Mouse (Mus musculus) v-Abl transformed pro-B cells (cell line): ENCODE measurements around the gene Chrm5.

Source experiments
- in situ Hi-C, 2 experiments: fragments of 400-800 bp; cut with MboI; formaldehyde crosslinking; loops; one replicate each; pipeline ENCODE4 v1.15.1; 2025; ENCODE audit not compliant: unreplicated experiment in 2 of 2

Chrm5 gene

DNA sequence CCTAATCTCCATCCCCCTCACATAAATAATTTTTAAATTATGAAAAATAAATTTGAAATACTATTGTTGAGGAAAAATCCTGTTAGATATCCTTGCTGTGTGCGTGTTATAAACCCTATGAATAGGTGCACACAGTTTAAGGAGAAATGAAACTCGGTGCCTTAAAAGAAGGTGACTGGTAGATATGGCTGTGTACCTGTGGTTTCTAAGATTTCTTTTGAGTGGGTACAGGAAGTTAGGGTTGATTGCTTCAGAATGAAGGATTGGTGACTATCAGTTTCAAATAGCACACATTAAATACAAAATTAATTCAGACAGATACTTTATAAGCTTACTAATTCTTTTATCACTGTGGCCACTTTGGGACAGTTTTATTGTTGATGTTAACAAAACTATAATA lies 43.0 kb downstream of the Chrm5 start:
- in situ Hi-C loops = loop anchor here in 1 of 2 experiments (5.0 kb wide), 1 partner anchor 45 kb away; no protein-coding TSS in a partner anchor

DNA sequence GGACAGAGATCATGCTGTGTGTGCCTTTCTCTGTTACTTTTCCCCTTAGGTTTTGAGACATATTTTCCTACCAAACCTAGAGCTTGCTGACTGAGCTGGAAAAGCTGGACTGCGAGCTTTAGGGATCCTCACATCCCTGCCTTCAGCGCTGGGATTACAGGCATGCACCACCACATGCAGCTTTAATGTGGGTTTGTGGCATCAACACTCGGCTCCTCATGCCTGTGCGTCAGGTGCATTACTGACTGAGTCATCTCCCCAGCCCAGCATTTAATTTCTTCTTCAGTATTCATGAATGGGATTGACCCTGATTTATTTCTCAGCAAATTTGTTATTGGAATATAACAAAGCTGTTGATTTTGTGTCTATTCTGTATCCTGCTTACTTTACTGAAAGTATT lies 44.3 kb downstream of the Chrm5 start:
- in situ Hi-C loops = loop anchor here in 1 of 2 experiments (5.0 kb wide), 1 partner anchor 44 kb away; no protein-coding TSS in a partner anchor

DNA sequence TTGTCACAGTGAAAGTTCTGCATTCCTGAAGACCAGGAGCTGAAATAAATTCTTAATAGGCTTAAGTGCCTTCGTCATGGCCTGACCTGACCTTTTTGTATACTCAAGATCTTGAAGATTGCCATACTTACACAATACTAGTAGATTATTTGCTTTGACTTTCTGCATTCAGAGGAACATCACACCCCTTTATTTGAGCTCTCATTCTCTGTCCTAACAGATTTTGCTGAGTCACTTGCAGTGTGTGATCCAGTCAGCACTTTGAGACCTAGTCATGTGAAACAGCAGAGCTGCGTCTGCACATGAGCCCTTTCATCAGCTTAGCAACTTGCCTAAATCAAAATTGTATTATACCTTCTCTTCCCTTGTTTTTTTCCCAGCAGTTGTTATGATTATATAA lies 47.2 kb downstream of the Chrm5 start:
- in situ Hi-C loops = no loop called here

DNA sequence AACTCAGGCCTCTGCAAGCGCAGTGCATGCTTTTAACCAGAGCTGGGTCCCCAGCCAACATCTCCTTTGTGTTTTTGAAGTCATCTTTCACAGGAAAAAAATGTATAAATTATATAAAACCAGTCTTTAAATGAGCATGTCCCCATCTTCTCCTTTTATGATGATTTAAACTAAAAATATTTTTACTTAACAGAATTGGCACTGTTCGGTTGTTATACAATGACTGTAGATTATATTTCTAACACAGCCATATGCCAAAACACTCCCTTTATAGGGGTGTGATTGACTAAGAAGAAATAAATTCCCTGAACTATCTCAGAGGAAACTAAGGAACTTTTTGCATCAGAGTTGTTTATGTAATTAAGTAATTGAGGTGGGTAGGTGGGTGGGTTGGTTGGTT lies 48.0 kb downstream of the Chrm5 start:
- in situ Hi-C loops = no loop called here

DNA sequence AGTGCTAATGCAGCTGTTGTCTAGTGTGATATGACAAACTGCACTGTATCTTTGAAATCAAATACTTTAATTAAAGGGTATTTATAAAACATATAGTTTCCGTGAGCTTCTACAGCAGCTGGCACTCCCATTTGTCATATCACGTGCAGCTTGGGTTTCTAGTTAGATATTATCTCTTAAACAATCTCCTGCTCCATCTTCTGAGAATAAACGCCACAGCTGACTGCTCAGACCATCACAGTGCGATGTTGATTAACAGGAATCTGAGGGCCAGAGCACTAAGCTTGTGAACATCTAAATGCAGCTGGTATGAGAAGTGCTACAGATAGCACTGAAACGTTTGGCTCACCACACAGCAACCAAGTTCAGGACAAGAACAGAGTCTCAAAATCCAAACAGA lies 50.2 kb downstream of the Chrm5 start:
- in situ Hi-C loops = no loop called here

DNA sequence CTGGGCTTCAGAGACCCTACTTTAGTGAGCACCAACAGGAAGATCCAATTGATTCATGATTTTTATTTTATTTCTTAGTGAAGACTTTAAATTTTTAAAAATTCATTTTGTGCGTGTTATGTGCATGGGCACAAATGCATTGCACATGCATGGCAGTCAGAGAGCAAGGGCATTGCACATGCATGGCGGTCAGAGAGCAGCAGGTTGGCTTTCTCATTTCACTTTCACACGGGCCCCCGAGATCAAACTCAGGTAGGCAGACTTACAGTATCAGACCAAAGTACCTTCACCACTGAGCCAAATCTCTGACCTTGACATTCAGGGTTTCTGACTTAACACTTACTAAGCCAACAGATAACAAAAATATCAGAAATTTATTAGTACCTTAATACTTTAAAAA lies 50.9 kb downstream of the Chrm5 start:
- in situ Hi-C loops = loop anchor here in 1 of 2 experiments (5.0 kb wide), 1 partner anchor 37 kb away; no protein-coding TSS in a partner anchor
